Mouse (Mus musculus) kidney, postnatal 36 days (tissue): ENCODE data around the gene Ago1.

ENCODE experiments used
- DNase-seq, 2 experiments: peaks; one replicate each; pipeline ENCODE4 v3.0.0; 2021 to 2022; ENCODE audit warnings: mixed read lengths in 2 of 2

The Ago1 gene

DNA sequence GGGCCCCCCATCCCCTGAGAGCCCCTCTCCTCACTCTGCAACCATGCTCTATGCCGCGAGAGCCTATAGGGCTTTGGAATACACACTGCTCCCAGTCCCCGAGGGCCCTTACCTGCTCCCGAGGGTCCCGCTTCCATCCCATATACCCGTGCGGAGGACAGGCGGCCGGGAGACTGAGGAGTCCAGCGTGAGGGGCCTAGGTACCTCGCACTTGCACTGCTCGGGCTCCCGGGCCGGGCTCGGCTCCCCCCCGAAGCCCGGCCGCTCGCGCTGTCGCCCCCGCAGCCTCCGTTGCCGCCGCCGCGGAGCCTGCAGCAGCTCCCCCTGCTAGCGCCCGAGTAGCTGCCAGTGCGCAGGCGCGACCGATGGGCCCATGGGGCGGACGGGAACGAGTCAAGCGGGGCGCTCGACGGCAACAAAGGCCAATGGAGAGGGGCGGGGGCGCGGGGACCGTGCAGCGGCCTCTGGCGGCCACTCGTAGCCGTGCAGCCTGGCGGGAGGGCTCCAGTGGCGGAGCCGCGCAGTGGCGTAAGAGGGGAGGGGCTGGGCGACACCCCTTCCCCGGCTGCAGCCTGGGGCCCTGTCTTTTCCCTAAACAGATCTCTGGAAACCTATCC is at the start of gene Ago1:
Gene Ago1, minus strand, starts transcription at position 299 of the 617 bp plus-strand sequence.
- DNase-seq = peak; percentile 94 to 96

DNA sequence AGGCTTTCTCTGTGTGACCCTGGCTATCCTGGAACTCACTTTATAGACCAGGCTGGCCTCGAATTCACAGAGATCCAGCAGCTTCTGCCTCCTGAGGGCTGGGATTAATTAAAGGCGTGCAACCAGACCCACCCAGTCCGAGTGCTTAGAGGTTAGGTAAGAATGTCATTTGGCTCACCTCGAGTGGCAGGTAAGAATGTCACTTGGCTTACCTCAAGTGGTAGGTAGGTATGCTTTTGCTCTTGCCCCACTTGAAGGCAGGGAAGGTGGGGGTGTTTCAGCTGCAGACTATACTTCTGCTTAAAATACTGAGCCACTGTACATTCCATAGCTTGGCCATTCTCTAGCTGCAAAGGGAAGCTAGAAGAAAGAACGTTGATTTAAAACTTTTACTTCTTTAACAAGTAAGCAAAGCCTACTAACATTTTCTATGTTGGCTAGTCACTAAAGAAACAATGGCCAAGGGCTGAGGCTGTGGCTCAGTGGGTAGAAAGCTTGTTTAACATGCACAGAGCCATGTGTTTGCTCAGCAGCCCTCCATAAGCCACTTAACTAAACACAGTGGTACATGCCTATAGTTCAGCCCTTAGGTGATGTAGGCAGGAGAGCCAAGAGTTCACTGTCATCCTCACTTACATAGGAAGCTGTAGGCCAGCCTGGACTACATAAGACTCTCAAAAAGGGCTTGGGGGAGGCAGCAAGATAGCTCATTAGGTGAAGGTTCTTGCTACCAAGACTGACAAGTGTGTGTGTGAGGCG is 44.1 kb upstream of the Ago1 start:
- no peak for DNase-seq

DNA sequence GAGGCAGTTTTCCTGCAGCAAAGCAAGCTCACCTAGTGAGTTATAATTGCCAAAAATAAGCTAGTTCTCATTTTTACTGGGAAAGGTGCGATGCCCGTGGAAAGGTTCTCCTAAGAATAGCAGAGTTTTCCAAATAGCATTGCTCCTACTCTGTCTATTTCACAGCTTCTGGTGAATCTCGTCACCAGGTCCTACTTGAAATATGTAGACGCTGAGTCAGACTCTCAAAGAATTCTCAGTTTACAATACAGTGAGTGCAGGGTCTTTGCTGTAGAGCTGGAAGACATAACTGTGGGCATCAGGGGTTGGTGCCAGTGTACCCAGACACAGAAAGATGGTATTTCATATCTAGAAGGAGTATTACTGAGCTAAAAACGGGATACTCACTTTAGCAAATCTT is 42.6 kb upstream of the Ago1 start:
- DNase-seq = no peak

DNA sequence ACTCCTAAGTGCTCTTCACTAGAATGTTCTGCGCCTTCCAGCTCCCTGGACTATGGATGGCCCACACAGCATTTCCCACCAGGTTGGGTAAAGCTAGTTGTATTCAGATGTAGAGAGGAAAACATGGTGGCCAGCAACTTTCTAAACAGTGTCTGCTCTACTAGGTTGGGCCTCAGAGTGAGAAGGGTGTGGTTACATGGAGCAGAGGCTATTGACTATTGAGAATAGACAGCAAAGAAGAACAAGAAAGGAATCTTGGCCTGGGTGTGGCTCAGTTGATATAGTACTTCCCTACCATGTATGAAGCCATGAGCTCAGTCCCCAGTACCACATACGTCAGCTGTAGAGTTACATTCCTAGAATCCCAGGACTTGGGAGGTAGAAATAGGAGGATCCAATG is 40.7 kb upstream of the Ago1 start:
- DNase-seq = no peak

DNA sequence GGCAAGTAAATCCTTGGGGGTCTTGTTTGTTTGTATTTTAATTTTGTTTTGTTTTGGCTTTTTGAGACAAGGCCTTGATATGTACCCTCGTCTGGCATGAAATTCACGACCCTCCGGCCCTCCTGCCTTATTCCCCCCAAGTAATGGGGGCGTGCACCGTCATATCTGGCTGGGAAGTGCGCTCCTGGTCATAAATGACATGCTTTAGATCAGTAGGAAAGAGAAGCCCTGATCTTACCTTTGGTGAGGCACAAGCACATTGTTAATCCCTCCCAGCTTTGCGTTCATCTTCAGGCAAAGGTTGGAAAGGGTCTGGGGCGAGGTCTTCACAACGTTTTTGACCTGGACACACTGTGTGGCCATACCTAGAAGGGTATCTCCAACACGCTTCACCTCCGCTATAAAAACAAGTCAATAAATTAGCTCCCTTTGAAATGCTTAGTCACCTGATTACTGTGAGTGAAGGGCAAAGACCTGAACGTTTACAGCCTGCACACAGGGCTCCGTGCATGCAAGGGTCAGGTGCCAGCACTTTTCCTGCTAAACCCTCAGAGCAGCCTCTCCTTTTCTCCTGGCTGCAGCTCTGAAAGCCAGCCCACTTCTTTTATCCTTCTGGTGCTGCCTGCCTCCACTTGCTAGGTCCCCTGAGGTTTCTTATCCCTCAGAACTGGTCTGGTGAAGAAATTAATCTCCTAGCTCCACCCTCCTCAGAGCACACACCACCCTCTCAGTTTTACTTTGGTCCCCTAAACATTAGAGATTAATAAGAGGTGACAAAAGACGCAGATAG is 39.9 kb upstream of the Ago1 start:
- peak; percentile 7 to 8 for DNase-seq

DNA sequence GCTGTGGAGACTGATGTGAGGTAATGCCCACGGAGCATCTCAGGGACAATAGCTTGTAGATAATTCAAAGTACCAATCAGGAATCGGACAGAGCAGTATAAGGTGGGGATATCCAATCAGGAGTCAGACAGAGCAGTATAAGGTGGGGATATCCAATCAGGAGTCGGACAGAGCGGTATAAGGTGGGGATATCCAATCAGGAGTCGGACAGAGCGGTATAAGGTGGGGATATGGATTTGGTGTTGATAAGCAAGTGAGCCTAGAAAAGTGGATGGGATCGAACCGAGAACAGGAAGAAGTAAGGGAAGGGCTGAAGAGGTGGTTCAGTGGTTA is 34.6 kb upstream of the Ago1 start:
- DNase-seq = no peak

DNA sequence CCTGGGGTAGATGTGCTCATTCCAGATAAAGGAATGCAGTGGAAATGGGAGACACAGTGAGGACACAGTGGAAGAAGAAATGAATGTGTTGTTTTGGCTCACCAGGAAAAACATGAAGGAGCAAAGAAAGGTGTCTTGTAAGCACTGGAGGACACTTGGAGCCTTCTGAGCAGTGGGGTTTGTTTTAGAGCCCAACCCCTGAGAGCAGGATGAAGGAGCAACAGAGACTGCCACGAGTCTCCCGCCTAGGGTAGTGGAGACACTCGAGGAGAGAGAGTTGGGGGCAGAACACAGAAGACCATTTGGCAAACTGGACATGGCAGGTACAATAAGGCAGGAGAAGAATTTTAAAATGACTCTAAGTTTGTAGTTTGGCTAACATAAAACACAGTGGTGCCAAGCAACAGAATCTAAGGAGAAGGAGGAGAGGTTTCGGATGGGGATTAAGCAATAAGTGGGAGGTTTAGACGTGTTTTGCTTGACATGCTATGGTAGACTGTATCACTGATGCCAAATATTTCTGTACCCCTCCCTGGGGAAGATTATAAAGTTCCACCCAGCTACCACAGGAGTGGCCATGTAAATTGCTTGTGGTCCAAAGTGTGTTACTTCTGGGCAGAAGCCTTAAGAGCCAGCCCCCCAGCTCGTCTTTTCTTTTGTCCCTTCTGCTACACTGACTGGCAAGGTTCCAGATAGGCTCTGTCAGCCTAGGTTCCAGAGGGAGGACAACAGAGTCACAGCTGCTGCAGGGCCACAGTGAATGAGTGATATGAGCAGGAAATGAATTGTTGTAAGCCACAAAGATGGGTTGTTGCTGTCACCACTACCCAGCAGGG is 34.0 kb upstream of the Ago1 start:
- DNase-seq = no peak

DNA sequence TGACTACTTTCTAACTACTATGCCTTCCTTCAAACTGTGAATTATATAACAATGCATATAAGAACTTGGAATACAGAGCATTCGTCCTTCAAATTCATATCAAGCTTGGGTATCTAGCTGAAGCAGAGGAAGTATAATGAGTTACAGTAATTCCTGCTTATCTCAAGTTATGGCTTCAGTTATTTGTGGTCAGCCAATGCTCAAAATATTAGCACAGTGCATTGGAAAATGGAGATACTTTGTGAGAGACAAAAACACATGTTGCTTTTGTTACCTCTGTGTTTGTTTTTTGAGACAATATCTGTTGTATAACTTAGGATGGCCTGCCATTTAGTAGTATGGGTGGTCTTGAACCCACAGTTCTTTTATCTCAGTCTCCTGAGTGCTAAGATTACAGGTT is 30.2 kb upstream of the Ago1 start:
- no peak for DNase-seq

DNA sequence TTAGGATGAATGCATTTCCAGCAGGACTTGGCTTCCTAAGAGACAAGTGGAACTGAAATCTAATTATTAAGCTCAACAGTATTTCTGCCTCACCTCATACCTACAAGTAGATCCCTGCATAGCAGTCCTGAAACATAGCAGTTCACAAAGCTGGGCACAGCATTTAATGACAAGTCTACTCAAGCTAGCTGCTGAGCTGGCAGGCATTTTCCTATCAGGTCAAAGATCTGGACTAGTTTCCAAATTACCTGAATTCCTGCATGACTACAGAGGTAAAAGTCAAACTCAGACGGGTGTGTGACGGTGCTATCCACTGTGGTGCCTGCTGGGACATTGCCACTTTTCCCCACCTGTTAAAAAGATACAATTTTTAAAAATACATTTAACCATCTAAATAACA is 28.6 kb upstream of the Ago1 start:
- peak; percentile 5 to 41 for DNase-seq

DNA sequence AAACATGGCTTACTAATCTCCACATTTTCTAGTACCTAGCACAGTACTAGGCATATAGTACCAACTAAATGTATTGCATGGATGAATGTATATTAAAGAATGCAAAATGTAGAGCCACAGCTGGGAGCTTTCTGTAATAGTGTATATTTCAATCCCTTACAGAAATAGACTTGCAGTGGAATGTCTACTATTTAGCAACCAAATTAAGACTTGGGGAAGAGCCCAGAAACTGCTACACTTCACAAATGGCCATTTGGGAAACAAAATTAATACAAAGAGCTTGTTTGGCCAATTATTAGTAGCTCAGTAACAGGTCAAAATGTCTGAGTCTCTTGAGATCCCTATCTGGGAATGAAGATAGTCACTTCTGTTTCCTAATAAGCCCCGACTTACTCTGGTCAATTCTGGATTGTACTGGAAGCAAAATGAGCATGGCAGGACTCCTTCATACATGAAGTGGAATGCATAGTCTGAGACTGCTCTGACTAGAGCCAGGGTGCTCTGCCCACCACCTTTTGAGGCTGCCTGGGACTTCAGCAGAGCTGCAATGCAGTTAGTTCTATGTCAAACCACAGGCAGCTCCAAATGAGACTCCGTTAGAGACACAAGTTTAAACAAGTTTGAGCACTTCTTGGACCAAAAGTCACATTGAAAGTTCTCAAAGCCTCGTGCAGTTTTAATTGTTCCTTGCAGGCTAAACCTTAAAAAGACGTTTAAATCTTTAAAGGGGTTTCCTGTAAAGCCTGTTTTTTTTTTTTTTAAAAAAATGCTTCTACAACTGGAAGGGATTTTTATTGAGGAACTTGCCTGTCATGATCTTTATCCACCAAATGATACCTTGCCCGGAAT is 27.8 kb upstream of the Ago1 start:
- peak in 1 of 2 experiments; percentile 1 for DNase-seq

DNA sequence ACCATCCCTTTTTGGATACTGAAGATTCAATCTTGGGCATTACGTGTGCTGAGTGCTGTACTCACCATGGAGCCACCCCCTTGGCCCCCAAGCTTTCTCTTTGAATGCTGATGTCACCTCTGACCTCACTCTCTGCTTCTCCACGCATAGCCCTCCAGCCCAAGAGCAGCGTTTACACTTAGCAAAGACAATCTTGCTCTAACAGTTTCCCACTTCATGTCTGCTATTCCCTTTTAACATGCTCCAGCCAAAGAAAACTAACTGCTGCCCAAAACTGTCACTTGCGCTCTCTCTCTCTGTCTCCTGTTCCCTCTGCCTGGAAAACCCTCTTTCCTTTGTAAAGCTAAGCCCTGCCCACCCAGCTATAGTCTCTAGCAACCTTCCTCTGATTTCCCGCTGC is 27.1 kb upstream of the Ago1 start:
- no peak for DNase-seq

DNA sequence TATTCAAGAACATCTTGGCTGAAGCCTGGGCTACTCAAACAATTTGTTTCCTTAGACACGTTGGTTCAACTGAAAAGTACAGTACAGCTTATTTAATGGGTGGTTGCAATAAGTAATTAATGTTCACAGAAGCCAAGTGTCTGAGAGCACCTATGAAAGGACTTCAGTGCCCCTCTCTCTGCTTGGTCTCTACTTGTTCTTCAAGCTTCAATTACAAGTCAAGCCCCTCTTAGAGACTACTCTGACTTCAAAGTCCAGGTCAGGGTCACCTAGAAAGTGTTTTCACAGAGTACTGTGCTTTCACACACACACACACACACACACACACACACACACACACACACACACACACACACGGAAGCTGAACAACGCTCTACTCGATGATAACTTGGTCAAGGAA is 25.0 kb upstream of the Ago1 start:
- DNase-seq = no peak

DNA sequence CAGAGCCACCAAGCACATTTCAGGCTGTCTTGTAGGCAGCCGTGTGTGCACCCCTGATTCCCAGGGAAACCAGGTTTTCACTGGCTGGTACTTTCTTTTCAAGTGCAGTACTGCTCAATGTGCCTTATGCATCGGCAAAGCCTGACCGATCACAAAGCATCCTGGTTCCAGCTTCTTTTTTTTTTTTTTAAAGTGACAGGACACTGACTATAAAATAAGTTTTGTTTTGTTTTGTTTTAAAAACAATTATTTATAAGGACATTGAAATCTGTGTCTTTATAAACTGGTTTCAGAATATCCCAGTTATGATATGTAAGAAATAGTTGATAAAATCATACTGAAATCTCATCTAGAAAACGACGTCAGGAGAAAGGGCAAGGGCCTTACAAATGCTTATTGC is 23.6 kb upstream of the Ago1 start:
- no peak for DNase-seq

DNA sequence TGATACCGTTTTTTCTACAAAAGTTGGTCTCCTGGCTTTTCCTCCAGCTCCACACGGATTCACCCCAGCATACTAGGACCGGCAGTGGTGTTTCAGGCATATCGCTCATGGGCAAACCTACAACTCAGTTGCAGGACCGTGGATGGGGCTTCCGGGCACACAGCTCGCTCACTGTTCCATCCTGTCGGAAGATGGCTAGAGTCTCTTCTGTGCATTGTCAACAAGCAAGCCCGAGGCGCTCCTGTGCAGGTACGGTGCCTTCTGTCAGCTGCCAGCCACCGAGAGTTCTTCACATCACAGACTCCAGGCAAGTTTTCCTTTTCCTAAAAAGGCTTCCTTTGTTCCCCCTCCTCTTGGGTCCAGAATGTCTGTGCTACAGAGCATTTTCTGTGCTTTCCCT is 22.3 kb upstream of the Ago1 start:
- DNase-seq = no peak

DNA sequence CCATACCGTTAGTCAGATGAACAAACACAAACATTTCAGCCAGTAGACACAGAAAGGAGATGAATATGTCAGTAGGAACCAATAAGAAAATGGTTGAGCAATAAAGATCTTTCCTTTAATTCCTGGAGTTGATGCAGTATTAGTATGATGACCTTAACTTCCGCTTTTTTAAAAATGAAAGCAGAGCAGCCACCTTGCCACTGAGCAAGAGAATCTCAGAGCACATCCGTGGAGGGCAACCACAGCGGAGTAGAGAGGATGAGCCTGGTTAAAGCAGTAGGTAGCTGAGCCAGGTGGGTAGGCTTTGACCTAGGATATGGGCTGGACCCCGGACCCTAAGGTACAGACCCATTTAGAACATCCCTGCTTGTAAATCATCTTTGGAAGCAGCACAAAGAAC is 21.4 kb upstream of the Ago1 start:
- no peak for DNase-seq

DNA sequence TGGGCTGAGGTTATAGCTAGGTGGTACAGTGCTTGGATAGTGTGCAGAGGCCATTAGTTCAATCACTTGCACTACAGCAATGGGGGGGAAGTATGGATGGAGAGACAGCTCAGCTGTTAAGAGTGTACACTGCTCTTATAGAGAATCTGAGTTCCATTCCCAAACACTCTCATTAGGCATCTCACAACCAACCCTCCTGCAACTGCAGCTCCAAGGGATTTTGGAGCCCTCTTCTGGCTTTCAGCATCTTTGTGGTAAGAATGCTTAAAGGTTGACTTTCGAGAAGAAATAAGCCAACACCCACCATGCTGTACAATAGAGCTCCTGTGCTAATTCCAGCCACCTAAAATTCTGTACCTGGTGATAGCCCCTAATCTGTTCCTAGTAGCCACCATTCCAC is 17.8 kb upstream of the Ago1 start:
- no peak for DNase-seq

DNA sequence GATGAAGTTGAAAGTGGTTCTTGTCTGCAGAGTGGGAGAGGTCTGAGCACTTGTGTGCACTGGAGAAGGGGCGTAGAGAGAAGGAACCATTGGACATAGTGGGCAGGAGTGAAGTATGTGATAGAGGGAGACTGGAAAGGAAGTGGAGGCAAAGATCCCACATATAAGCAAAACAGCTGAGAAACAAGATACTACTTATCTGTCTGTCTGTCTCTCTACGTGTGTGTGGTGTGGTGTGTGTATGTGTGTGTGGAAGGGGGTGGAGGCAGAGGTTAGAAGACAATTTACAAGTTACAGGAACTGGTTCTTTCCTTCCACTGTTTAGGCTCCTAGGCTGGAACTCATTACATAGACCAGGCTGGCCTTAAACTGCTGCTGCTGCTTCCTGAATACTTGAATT is 16.7 kb upstream of the Ago1 start:
- DNase-seq = no peak

DNA sequence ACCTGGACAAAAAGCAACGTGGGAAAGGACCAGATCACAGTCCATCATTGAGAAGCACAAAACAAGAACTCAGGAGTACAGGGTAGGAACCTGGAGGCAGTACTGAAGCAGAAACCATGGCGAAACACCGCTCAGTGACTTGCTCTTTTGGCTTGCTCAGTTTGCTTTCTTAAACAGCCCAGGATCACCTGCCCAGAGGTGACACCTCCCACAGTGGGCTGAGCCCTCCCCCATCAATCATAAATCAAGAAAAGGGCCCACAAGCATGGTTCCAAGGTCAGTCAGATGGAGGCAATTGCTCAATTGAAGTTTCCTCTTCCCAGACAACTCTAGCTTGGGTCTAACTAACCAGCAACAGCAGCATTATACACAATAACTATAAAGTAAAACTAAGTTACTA is 15.5 kb upstream of the Ago1 start:
- DNase-seq = no peak

DNA sequence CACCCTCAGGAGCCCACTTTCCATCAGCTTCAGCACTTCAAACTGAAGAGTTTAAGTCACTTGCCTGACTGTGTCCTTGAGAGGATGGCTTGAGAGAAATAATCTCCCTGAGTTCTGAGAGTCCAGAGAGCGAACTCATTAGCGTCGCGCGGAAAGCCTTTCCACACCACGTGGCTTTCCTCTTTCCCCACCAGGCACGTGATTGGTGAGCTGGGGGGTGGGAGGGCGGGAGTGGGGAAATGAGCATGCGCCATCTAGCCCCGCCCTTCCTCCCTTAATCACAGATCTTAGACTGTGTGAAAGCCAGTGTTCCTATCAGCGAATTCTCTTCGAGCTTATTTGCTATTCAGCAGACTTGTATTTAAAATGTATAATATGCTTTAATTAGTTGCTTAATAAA is 14.6 kb upstream of the Ago1 start:
- DNase-seq = no peak

DNA sequence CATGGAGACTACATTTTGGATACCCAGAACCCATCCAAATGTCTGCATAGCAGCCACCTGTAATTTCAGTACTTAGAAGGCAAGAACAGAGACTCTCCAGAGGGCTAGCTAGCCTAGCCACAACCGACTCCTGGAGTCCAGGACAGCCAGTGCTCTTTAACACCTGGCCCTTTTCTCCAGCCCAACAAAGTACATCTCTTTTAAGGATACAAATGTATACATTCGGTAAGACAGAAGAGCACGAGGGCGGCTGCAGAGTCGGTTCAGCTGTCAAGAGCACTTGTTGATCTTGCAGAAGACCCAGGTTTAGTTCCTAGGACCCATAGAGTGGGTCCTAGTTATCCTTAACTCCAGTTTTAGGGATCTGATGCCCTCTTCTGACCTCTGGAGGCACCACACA is 13.1 kb upstream of the Ago1 start:
- no peak for DNase-seq

DNA sequence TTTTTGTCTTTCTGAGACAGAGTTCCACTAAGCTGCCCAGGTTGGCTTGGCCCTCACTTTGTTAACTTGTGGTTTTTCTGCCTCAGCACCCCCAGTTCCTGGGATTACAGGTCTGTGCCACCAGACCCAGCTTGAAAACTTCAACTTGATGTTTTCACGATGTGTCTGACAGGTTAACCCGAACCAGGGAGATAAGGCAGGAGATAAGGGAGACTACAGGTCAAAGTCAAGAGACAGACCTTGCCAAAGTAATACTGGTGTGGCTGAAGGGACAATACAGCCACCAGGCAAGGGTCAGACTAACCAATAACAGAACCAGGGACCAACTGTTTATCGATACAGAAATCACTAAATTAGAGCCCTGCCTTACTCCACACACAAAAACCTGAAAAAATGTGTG is 11.9 kb upstream of the Ago1 start:
- DNase-seq = no peak

DNA sequence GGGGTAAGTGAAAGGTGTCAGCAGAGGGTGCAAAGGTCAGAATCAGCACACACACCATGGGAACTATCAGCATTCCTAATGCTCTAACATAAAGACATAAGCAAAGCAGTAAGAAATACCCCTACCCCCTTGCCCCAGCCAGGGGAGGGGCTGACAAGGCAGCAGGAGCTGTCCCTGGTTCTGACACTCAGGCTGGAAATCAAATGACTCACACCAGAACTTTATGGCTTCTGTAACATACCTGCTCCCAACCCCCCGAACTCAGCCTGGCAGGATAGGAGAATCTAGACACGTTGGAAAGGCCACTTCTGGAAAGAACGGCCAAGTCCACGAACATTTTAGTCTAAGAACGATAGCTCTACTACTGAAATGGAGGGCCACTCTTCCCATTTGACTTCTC is 4.6 kb upstream of the Ago1 start:
- peak in 1 of 2 experiments; percentile 21 for DNase-seq
